8 mouse cellular contexts compared by ENCODE assay signal in the genomic region with DNA sequence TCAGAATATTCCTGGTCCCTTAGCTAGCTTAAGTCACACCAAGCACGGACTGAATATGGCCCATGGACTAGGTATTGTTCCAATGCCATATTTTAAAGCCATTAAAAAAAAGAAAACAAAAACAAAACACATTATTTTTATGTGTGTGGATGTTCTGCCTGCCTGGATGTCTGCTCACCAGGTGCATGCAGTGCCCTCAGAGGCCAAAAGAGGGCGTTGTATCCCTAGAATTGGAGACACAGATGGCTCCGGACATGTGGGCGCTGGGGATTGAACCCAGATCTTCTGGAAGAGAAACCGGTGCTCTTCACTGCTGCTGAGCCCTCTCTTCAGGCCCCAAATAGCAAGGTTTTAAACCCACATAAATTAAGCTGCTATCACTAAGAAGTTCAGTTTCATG. TPM values are rescaled to one million over a fixed set of nuclear protein-coding genes. Genes with fewer than 3 reads are reported as not detected.
DNase-seq lines count a peak whose midpoint lies in the region; ATAC-seq and TF ChIP-seq lines count a peak whose summit lies in the region.

No protein-coding gene starts in this region.

- no peak for TF ChIP-seq POLR2A in CH12.LX (IDR thresholded peaks at IDR 0.05; ENCODE audit: low read depth, low read length)

- dilution Hi-C loops in CH12.LX (cut with MboI; ENCODE audit: extremely low pct_ligation_motif_present, extremely low pct_unique_long_range_greater_than_20kb, low sequenced_read_pairs) = no loop called here

- H3K9me3 ChIP-seq in CH12.LX (replicated peaks; ENCODE audit: low read length) = peaks cover 8% of the 10 kb centered on the region

- H3K27me3 ChIP-seq in CH12.LX (replicated peaks) = peaks cover 84% of the 10 kb centered on the region

- TF ChIP-seq CTCF in CH12.LX (conservative IDR thresholded peaks at IDR 0.05 in 1 of 2, IDR thresholded peaks at IDR 0.05 in 1 of 2; ENCODE audit: low read depth in 2 of 2, low read length in 2 of 2) = peak; percentile 54 to 78

- peaks cover 8 to 23% of the 10 kb centered on the region in 2 experiments; a peak in 3 of 4 replicates for H3K4me1 ChIP-seq in CH12.LX (ENCODE audit: control insufficient read depth in 1 of 2, insufficient read depth in 2 of 2)

- peak; percentile 62 for DNase-seq in kidney, postnatal 10 days
- no peak for DNase-seq in kidney, adult 11 months
- DNase-seq in A20 (ENCODE audit: low read depth, low spot score) = peak; percentile 82
- peak; percentile 56 for DNase-seq in CH12.LX (ENCODE audit: extremely low read depth)
- peak; percentile 68 for DNase-seq in induced T-regulatory cell, adult 2 months (ENCODE audit: low read depth)
- DNase-seq in cerebellum, adult 9-11 months = no peak

- no peak overlapping the region for H3K27ac ChIP-seq in CH12.LX (ENCODE audit: insufficient read depth, low read depth)

- in situ Hi-C loops in CH12.LX (cut with MboI; ENCODE audit: low pct_ligation_motif_present, low pct_unique_long_range_greater_than_20kb, low sequenced_read_pairs) = loop anchor here (5.0 kb wide), 1 partner anchor 39 kb away; no protein-coding TSS in a partner anchor

- TF ChIP-seq RAD21 in CH12.LX (IDR thresholded peaks at IDR 0.05; ENCODE audit: low read depth, low read length) = peak; percentile 80

- H3K79me2 ChIP-seq in CH12.LX (replicated peaks; ENCODE audit: control insufficient read depth, extremely low read depth, insufficient read depth, poor library complexity, severe bottlenecking) = no peaks in the 10 kb centered on the region

- ATAC-seq in megakaryocyte, adult 5-6 weeks (ENCODE audit: poor library complexity, severe bottlenecking) = no peak
- no peak for ATAC-seq in inflammation-experienced regulatory T-cells, adult 6 months

- TF ChIP-seq EP300 in CH12.LX (IDR thresholded peaks at IDR 0.05; ENCODE audit: low read length) = no peak

- no peak overlapping the region for H3K4me3 ChIP-seq in CH12.LX (replicated peaks in 1 of 3; ENCODE audit: low read depth in 2 of 3, low read length in 2 of 3, poor library complexity in 1 of 3)

- no peak overlapping the region for H3K4me2 ChIP-seq in CH12.LX (ENCODE audit: insufficient read depth, low read depth, poor library complexity, severe bottlenecking)

- no peak overlapping the region for H3K9ac ChIP-seq in CH12.LX (ENCODE audit: insufficient read depth, low read depth)

- H3K36me3 ChIP-seq in CH12.LX (replicated peaks in 1 of 2; ENCODE audit: control insufficient read depth in 1 of 2, insufficient read depth in 1 of 2, low read length in 1 of 2) = no peaks in the 10 kb centered on the region

TF ChIP-seq in CH12.LX, 34 proteins besides CTCF, POLR2A, EP300 and RAD21:
- no peak for TF ChIP-seq USF2 (conservative IDR thresholded peaks at IDR 0.05; ENCODE audit: low read depth, low read length)
- TF ChIP-seq RCOR1 (conservative IDR thresholded peaks at IDR 0.05; ENCODE audit: low read depth, low read length) = no peak
- TF ChIP-seq UBTF (IDR thresholded peaks at IDR 0.05; ENCODE audit: low read depth, low read length) = no peak
- TF ChIP-seq MEF2A (IDR thresholded peaks at IDR 0.05; ENCODE audit: borderline replicate concordance, low read depth, low read length) = peak; percentile 34; the same call in 1 of the 2 replicates
- peak; percentile 59 for TF ChIP-seq SMC3 (IDR thresholded peaks at IDR 0.05; ENCODE audit: low read depth, low read length)
- TF ChIP-seq ZKSCAN1 (IDR thresholded peaks at IDR 0.05; ENCODE audit: borderline replicate concordance, low read depth, low read length) = no peak
- peak; percentile 76; the same call in 1 of the 2 replicates for TF ChIP-seq MYC (IDR thresholded peaks at IDR 0.05; ENCODE audit: low read depth, low read length)
- TF ChIP-seq TCF12 (IDR thresholded peaks at IDR 0.05; ENCODE audit: low read depth, low read length) = no peak
- TF ChIP-seq CHD1 (IDR thresholded peaks at IDR 0.05; ENCODE audit: low read depth, low read length) = no peak
- TF ChIP-seq ZNF384 (IDR thresholded peaks at IDR 0.05; ENCODE audit: low read depth, low read length) = no peak
- no peak for TF ChIP-seq MAFK (IDR thresholded peaks at IDR 0.05; ENCODE audit: insufficient replicate concordance, low read length)
- TF ChIP-seq CHD2 (IDR thresholded peaks at IDR 0.05; ENCODE audit: low read length) = no peak
- TF ChIP-seq MXI1 (IDR thresholded peaks at IDR 0.05; ENCODE audit: low read depth, low read length) = no peak
- no peak for TF ChIP-seq POLR2AphosphoS2 (IDR thresholded peaks at IDR 0.05; ENCODE audit: low read depth, low read length)
- no peak for TF ChIP-seq JUN (IDR thresholded peaks at IDR 0.05; ENCODE audit: insufficient read depth, low read depth, low read length)

RNA-seq across cellular contexts. Expression of a gene that starts 9.9 kb away (rescaled TPM):
- total RNA-seq in CH12.LX (2012; rRNA removed) = 1.9 and 3.1 TPM in 2 replicates
- total RNA-seq in CH12.LX (2014; rRNA removed) = 0.09 and 0.12 TPM in 2 replicates
- 0.59 and 0.72 TPM in 2 replicates for polyA plus RNA-seq in CH12.LX (2012; ENCODE audit: insufficient read length, low read depth)
- total RNA-seq in megakaryocyte, adult 5-6 weeks (2015) = 0.18 TPM in 1 of 2 replicates, not detected in the other
- 0.57 and 2.9 TPM in 2 replicates for total RNA-seq in megakaryocyte, adult 5-6 weeks (2017)
- polyA plus RNA-seq in inflammation-experienced regulatory T-cells, adult 6 months (2017; shearing (Covaris generic)) = under 1 TPM in 1 of 3 experiments, not detected in 2; 0.15 TPM

RNA-seq across cellular contexts. Expression of a gene that starts 14.0 kb away (rescaled TPM):
- 0.89 and 1.1 TPM in 2 replicates for total RNA-seq in CH12.LX (2012; rRNA removed)
- total RNA-seq in CH12.LX (2014; rRNA removed) = 0.60 and 0.69 TPM in 2 replicates
- polyA plus RNA-seq in CH12.LX (2012; ENCODE audit: insufficient read length, low read depth) = 0.83 and 1.2 TPM in 2 replicates
- 1.1 and 1.2 TPM in 2 replicates for total RNA-seq in megakaryocyte, adult 5-6 weeks (2015)
- 1.4 and 1.8 TPM in 2 replicates for total RNA-seq in megakaryocyte, adult 5-6 weeks (2017)
- polyA plus RNA-seq in inflammation-experienced regulatory T-cells, adult 6 months (2017; shearing (Covaris generic)) = under 1 TPM in 1 of 3 experiments, not detected in 2; 0.26 TPM

RNA-seq across cellular contexts. Expression of a gene that starts 33.2 kb away (rescaled TPM):
- total RNA-seq in CH12.LX (2012; rRNA removed) = 60.1 and 69.9 TPM in 2 replicates
- 59.0 and 65.0 TPM in 2 replicates for total RNA-seq in CH12.LX (2014; rRNA removed)
- 71.0 and 72.8 TPM in 2 replicates for polyA plus RNA-seq in CH12.LX (2012; ENCODE audit: insufficient read length, low read depth)
- 87.3 and 89.9 TPM in 2 replicates for total RNA-seq in megakaryocyte, adult 5-6 weeks (2015)
- total RNA-seq in megakaryocyte, adult 5-6 weeks (2017) = 144 and 155 TPM in 2 replicates
- polyA plus RNA-seq in inflammation-experienced regulatory T-cells, adult 6 months (2017; shearing (Covaris generic)) = 10 to 100 TPM; 35.3 to 50.0 (median 40.5) TPM

RNA-seq across cellular contexts. Expression of a gene that starts 35.4 kb away (rescaled TPM):
- 8.5 and 8.7 TPM in 2 replicates for total RNA-seq in CH12.LX (2012; rRNA removed)
- 6.6 and 11.2 TPM in 2 replicates for total RNA-seq in CH12.LX (2014; rRNA removed)
- polyA plus RNA-seq in CH12.LX (2012; ENCODE audit: insufficient read length, low read depth) = 26.2 and 32.5 TPM in 2 replicates
- 23.8 and 25.9 TPM in 2 replicates for total RNA-seq in megakaryocyte, adult 5-6 weeks (2015)
- total RNA-seq in megakaryocyte, adult 5-6 weeks (2017) = 9.4 and 12.4 TPM in 2 replicates
- 10 to 100 TPM; 13.2 to 15.7 (median 13.5) TPM for polyA plus RNA-seq in inflammation-experienced regulatory T-cells, adult 6 months (2017; shearing (Covaris generic))

RNA-seq across cellular contexts. Expression of a gene that starts 51.1 kb away (rescaled TPM):
- total RNA-seq in CH12.LX (2012; rRNA removed) (38.4 and 38.8 TPM in 2 replicates), CH12.LX (2014; rRNA removed) (9.0 and 9.1 TPM in 2 replicates)
- polyA plus RNA-seq in CH12.LX (2012; ENCODE audit: insufficient read length, low read depth) = 28.1 and 30.3 TPM in 2 replicates
- 73.6 and 80.6 TPM in 2 replicates for total RNA-seq in megakaryocyte, adult 5-6 weeks (2015)
- total RNA-seq in megakaryocyte, adult 5-6 weeks (2017) = 81.2 and 88.6 TPM in 2 replicates
- 1 to 10 TPM in 2 of 3 experiments, under 1 TPM in 1; 0.93 to 1.1 (median 1.1) TPM for polyA plus RNA-seq in inflammation-experienced regulatory T-cells, adult 6 months (2017; shearing (Covaris generic))

Comparison
In these comparisons a context has a peak if more than half of its experiments do, and no peak if none do; other contexts are left out.
1. DNase-seq: peak in kidney, postnatal 10 days (single experiment), A20 (single experiment), CH12.LX (single experiment) and induced T-regulatory cell, adult 2 months (single experiment); none in kidney, adult 11 months (single experiment) and cerebellum, adult 9-11 months (single experiment).